Mouse (Mus musculus) forebrain, embryonic 10.5 days (tissue): ENCODE measurements around the gene Mapk10. TPM values are rescaled to one million over a fixed set of nuclear protein-coding genes. Genes with fewer than 3 reads are reported as not detected.

Source experiments
- DNase-seq: peaks from one replicate; pipeline ENCODE4 v3.0.0-alpha.2; 2017; ENCODE audit warnings: low spot score; ENCODE audit errors: extremely low spot score
- H3K27ac ChIP-seq: fragments of 300-500 bp; sonication (generic); 2 replicates; pipeline ENCODE4 v1.5.1; 2016; ENCODE audit warnings: mild to moderate bottlenecking
- H3K27me3 ChIP-seq: fragments of 300-500 bp; sonication (generic); 2 replicates; pipeline ENCODE4 v1.6.1; 2016; ENCODE audit warnings: mild to moderate bottlenecking; ENCODE audit not compliant: poor library complexity, severe bottlenecking
- H3K36me3 ChIP-seq: fragments of 300-500 bp; sonication (generic); replicated peaks from 2 replicates; pipeline ENCODE4 v1.6.1; 2016; ENCODE audit warnings: mild to moderate bottlenecking, moderate library complexity
- H3K4me1 ChIP-seq: fragments of 300-500 bp; sonication (generic); 2 replicates; pipeline ENCODE4 v1.6.1; 2016
- H3K4me3 ChIP-seq: fragments of 300-500 bp; sonication (generic); 2 replicates; pipeline ENCODE4 v1.5.1; 2016; ENCODE audit warnings: mild to moderate bottlenecking, moderate library complexity
- H3K9me3 ChIP-seq: fragments of 300-500 bp; sonication (generic); 2 replicates; pipeline ENCODE4 v1.6.1; 2016; ENCODE audit warnings: mild to moderate bottlenecking, moderate library complexity
- WGBS: fragments of 180-500 bp; shearing (Covaris S2); methylation state at CpG from one replicate; pipeline ENCODE4 v1.1.7; 2016; 5-methylcytosine and 5-hydroxymethylcytosine counted together
- polyA plus RNA-seq: library from polyadenylated mRNA; unstranded; fragments of >200 nt; fragmentation: Nextera tagmentation; extraction: Ambion mirVana; gene quantifications from 2 replicates; pipeline ENCODE4 v1.2.1, GENCODE M21; 2016

Mapk10 gene
- polyA plus RNA-seq, 1 experiment from 2014 or later: 7.7 TPM

GRCm38 (mm10) chr5:103194549-103194948 is 16.6 kb downstream of the Mapk10 start:
- no peaks in the 10 kb centered on the region for H3K9me3 ChIP-seq
- H3K36me3 ChIP-seq: no peaks in the 10 kb centered on the region
- peaks cover 13% of the 10 kb centered on the region for H3K4me1 ChIP-seq
- H3K27ac ChIP-seq: no peak overlapping the region
- H3K27me3 ChIP-seq: no peaks in the 10 kb centered on the region
- H3K4me3 ChIP-seq: no peak overlapping the region
- WGBS: 87% methylated on average over 6 of the region's 6 CpGs
- no peak for DNase-seq

- Histone ChIP-seq H3K4me1 (peaks cover 13% of the 10 kb centered on the region), H3K27me3 (no peaks in the 10 kb centered on the region), H3K36me3 (no peaks in the 10 kb centered on the region), H3K9me3 (no peaks in the 10 kb centered on the region), H3K4me3 (no peak overlapping the region), H3K27ac (no peak overlapping the region)
- DNase-seq: no peak
- 89% methylated on average over 3 of the region's 3 CpGs for WGBS
Observed at GRCm38 (mm10) chr5:103193700-103194099, 17.4 kb downstream of the Mapk10 start.

GRCm38 (mm10) chr5:103191577-103191976 is 19.6 kb downstream of the Mapk10 start:
- Histone ChIP-seq H3K27me3 (no peaks in the 10 kb centered on the region), H3K9me3 (no peaks in the 10 kb centered on the region; the same call in 1 of the 2 replicates), H3K36me3 (no peaks in the 10 kb centered on the region), H3K4me3 (no peak overlapping the region), H3K4me1 (peaks cover 13% of the 10 kb centered on the region), H3K27ac (no peak overlapping the region)
- WGBS: 37% methylated on average over 4 of the region's 4 CpGs
- no peak for DNase-seq

GRCm38 (mm10) chr5:103184256-103184655 is 26.9 kb downstream of the Mapk10 start:
- WGBS: 91% methylated on average over 1 of the region's 1 CpGs
- H3K27me3 ChIP-seq: no peaks in the 10 kb centered on the region
- H3K4me1 ChIP-seq: no peaks in the 10 kb centered on the region
- DNase-seq: no peak
- H3K36me3 ChIP-seq: no peaks in the 10 kb centered on the region
- H3K4me3 ChIP-seq: no peak overlapping the region
- H3K27ac ChIP-seq: no peak overlapping the region
- H3K9me3 ChIP-seq: peaks cover 7% of the 10 kb centered on the region; the same call in 1 of the 2 replicates

- no peaks in the 10 kb centered on the region for H3K36me3 ChIP-seq
- H3K27me3 ChIP-seq: no peaks in the 10 kb centered on the region
- no peak for DNase-seq
- H3K4me1 ChIP-seq: peaks cover 8% of the 10 kb centered on the region
- no peak overlapping the region for H3K27ac ChIP-seq
- H3K4me3 ChIP-seq: no peak overlapping the region
- peaks cover 7% of the 10 kb centered on the region; the same call in 1 of the 2 replicates for H3K9me3 ChIP-seq
- WGBS: 92% methylated on average over 10 of the region's 10 CpGs
Observed at GRCm38 (mm10) chr5:103181622-103182021, 29.5 kb downstream of the Mapk10 start.

- Histone ChIP-seq H3K27me3 (no peaks in the 10 kb centered on the region), H3K4me3 (no peak overlapping the region), H3K4me1 (peaks cover 12% of the 10 kb centered on the region), H3K36me3 (no peaks in the 10 kb centered on the region), H3K27ac (no peak overlapping the region), H3K9me3 (no peaks in the 10 kb centered on the region)
- DNase-seq: no peak
- 39% methylated on average over 5 of the region's 5 CpGs for WGBS
Observed at GRCm38 (mm10) chr5:103177010-103177409, 34.1 kb downstream of the Mapk10 start.

GRCm38 (mm10) chr5:103175989-103176388 is 35.1 kb downstream of the Mapk10 start:
- Histone ChIP-seq H3K27ac (no peak overlapping the region), H3K9me3 (no peaks in the 10 kb centered on the region), H3K27me3 (no peaks in the 10 kb centered on the region), H3K4me3 (no peak overlapping the region), H3K4me1 (peaks cover 12% of the 10 kb centered on the region), H3K36me3 (no peaks in the 10 kb centered on the region)
- 92% methylated on average over 7 of the region's 7 CpGs for WGBS
- no peak for DNase-seq

GRCm38 (mm10) chr5:103174607-103175006 is 36.5 kb downstream of the Mapk10 start:
- H3K4me1 ChIP-seq: peaks cover 12% of the 10 kb centered on the region
- 83% methylated on average over 7 of the region's 7 CpGs for WGBS
- no peak overlapping the region for H3K4me3 ChIP-seq
- no peak overlapping the region for H3K27ac ChIP-seq
- H3K9me3 ChIP-seq: peaks cover 3% of the 10 kb centered on the region; the same call in 1 of the 2 replicates
- H3K36me3 ChIP-seq: no peaks in the 10 kb centered on the region
- H3K27me3 ChIP-seq: no peaks in the 10 kb centered on the region
- DNase-seq: no peak

GRCm38 (mm10) chr5:103171207-103171606 is 39.9 kb downstream of the Mapk10 start:
- WGBS: 88% methylated on average over 3 of the region's 3 CpGs
- Histone ChIP-seq H3K4me1 (no peaks in the 10 kb centered on the region; the same call in 1 of the 2 replicates), H3K36me3 (no peaks in the 10 kb centered on the region), H3K4me3 (no peak overlapping the region), H3K9me3 (peaks cover 3% of the 10 kb centered on the region; the same call in 1 of the 2 replicates), H3K27ac (no peak overlapping the region), H3K27me3 (no peaks in the 10 kb centered on the region)
- DNase-seq: no peak

GRCm38 (mm10) chr5:103167371-103167770 is 43.8 kb downstream of the Mapk10 start:
- DNase-seq: no peak
- H3K27me3 ChIP-seq: no peaks in the 10 kb centered on the region
- WGBS: 85% methylated on average over 5 of the region's 5 CpGs
- no peak overlapping the region for H3K27ac ChIP-seq
- H3K9me3 ChIP-seq: peaks cover 3% of the 10 kb centered on the region; the same call in 1 of the 2 replicates
- no peaks in the 10 kb centered on the region for H3K4me1 ChIP-seq
- no peak overlapping the region for H3K4me3 ChIP-seq
- H3K36me3 ChIP-seq: no peaks in the 10 kb centered on the region

- 85% methylated on average over 2 of the region's 2 CpGs for WGBS
- peaks cover 4% of the 10 kb centered on the region for H3K4me1 ChIP-seq
- no peak for DNase-seq
- H3K36me3 ChIP-seq: no peaks in the 10 kb centered on the region
- H3K9me3 ChIP-seq: peaks cover 3% of the 10 kb centered on the region; the same call in 1 of the 2 replicates
- H3K27me3 ChIP-seq: no peaks in the 10 kb centered on the region
- no peak overlapping the region for H3K27ac ChIP-seq
- no peak overlapping the region for H3K4me3 ChIP-seq
Observed at GRCm38 (mm10) chr5:103166755-103167154, 44.4 kb downstream of the Mapk10 start.

- Histone ChIP-seq H3K4me3 (no peak overlapping the region), H3K9me3 (no peaks in the 10 kb centered on the region), H3K27ac (no peak overlapping the region), H3K36me3 (no peaks in the 10 kb centered on the region), H3K4me1 (peaks cover 20% of the 10 kb centered on the region), H3K27me3 (no peaks in the 10 kb centered on the region)
- DNase-seq: no peak
- WGBS: 89% methylated on average over 3 of the region's 3 CpGs
Observed at GRCm38 (mm10) chr5:103164022-103164421, 47.1 kb downstream of the Mapk10 start.

- no peak overlapping the region for H3K27ac ChIP-seq
- WGBS: 40% methylated on average over 3 of the region's 3 CpGs
- peak overlapping the region; percentile 14; the same call in 1 of the 2 replicates for H3K4me3 ChIP-seq
- no peak for DNase-seq
- H3K9me3 ChIP-seq: no peaks in the 10 kb centered on the region
- no peaks in the 10 kb centered on the region for H3K27me3 ChIP-seq
- no peaks in the 10 kb centered on the region for H3K36me3 ChIP-seq
- H3K4me1 ChIP-seq: peaks cover 20% of the 10 kb centered on the region
Observed at GRCm38 (mm10) chr5:103161574-103161973, 49.6 kb downstream of the Mapk10 start.

GRCm38 (mm10) chr5:103161196-103161540 is 50.0 kb downstream of the Mapk10 start:
- 48% methylated on average over 1 of the region's 1 CpGs for WGBS
- no peaks in the 10 kb centered on the region for H3K36me3 ChIP-seq
- H3K4me3 ChIP-seq: peak overlapping the region; percentile 14; the same call in 1 of the 2 replicates
- H3K27me3 ChIP-seq: no peaks in the 10 kb centered on the region
- H3K4me1 ChIP-seq: peaks cover 20% of the 10 kb centered on the region
- DNase-seq: no peak
- H3K9me3 ChIP-seq: no peaks in the 10 kb centered on the region
- no peak overlapping the region for H3K27ac ChIP-seq
